9 mouse cellular contexts compared by ENCODE assay signal in genomic region chr4:141011556-141012328, GRCm38 (mm10). TPM values are rescaled to one million over a fixed set of nuclear protein-coding genes. Genes with fewer than 3 reads are reported as not detected.
DNase-seq lines count a peak whose midpoint lies in the region; ATAC-seq and TF ChIP-seq lines count a peak whose summit lies in the region.
"Had no signal": no experiment of that assay in that cellular context is flagged by ENCODE, and none has a peak within 500 bp of the region (broad histone marks: within the 10 kb centered on the region; RNA-seq: fewer than 3 reads in every experiment).

No protein-coding gene starts in this region.

- no peak for TF ChIP-seq CTCF in kidney, adult 2 months (conservative IDR thresholded peaks at IDR 0.05; ENCODE audit: insufficient read depth, insufficient read length, low read depth, low read length)
- no peak for TF ChIP-seq CTCF in embryonic fibroblast, embryonic 13.5 days (IDR thresholded peaks at IDR 0.05; ENCODE audit: borderline replicate concordance, insufficient read depth, low read length)

- peak overlapping the region; percentile 63 for H3K4me2 ChIP-seq in lung, embryonic 16.5 days (ENCODE audit: low read depth, low read length)
- H3K4me2 ChIP-seq in stomach, embryonic 15.5 days, result peak overlapping the region; percentile 57

- no peak for ATAC-seq in lung, embryonic 16.5 days (ENCODE audit: low read depth)
- no peak for ATAC-seq in stomach, embryonic 15.5 days (ENCODE audit: insufficient read depth, low FRiP score, low read depth)

- no peaks in the 10 kb centered on the region for H3K9me3 ChIP-seq in lung, embryonic 16.5 days (ENCODE audit: control insufficient read depth, low read length)
- no peaks in the 10 kb centered on the region for H3K9me3 ChIP-seq in stomach, embryonic 15.5 days

- H3K4me1 ChIP-seq in kidney, adult 2 months (ENCODE audit: control insufficient read depth, insufficient read depth, low read length), result no peaks in the 10 kb centered on the region
- H3K4me1 ChIP-seq in embryonic fibroblast, embryonic 13.5 days (ENCODE audit: control insufficient read depth, insufficient read depth, low read length), result 0 out of 2 replicates have a peak, but pooled peaks cover 5% of the 10 kb centered on the region
- H3K4me1 ChIP-seq in lung, embryonic 16.5 days (replicated peaks; ENCODE audit: control insufficient read depth, insufficient read depth, low read length), result peaks cover 12% of the 10 kb centered on the region
- peaks cover 17% of the 10 kb centered on the region; the same call in 1 of the 2 replicates for H3K4me1 ChIP-seq in stomach, embryonic 15.5 days

- no peak for TF ChIP-seq POLR2A in kidney, adult 2 months (IDR thresholded peaks at IDR 0.05; ENCODE audit: low read depth, low read length)
- TF ChIP-seq POLR2A in embryonic fibroblast, embryonic 13.5 days (IDR thresholded peaks at IDR 0.05; ENCODE audit: low read depth, low read length), result 0 out of 2 replicates have a peak, but pooled peaks have one; percentile 15

- intact Hi-C loops in heart, postnatal 25 days (cut with DNase I), result no loop called here

- no peak overlapping the region for H3K27ac ChIP-seq in kidney, adult 2 months (ENCODE audit: insufficient read depth, low read depth, low read length)
- peak overlapping the region; percentile 77; the same call in 1 of the 2 replicates for H3K27ac ChIP-seq in embryonic fibroblast, embryonic 13.5 days (ENCODE audit: insufficient read depth, low read length)
- H3K27ac ChIP-seq in lung, embryonic 16.5 days (ENCODE audit: low read length), result peak overlapping the region; percentile 94
- H3K27ac ChIP-seq in stomach, embryonic 15.5 days, result peak overlapping the region; percentile 83

- 48% methylated on average over 14 of the region's 14 CpGs for WGBS in kidney, adult 2 months
- WGBS in lung, embryonic 16.5 days, result 39% methylated on average over 14 of the region's 14 CpGs
- WGBS in stomach, embryonic 15.5 days, result 39% methylated on average over 14 of the region's 14 CpGs

- no peak overlapping the region for H3K4me3 ChIP-seq in kidney, adult 2 months (ENCODE audit: insufficient read depth, low read depth, low read length)
- H3K4me3 ChIP-seq in embryonic fibroblast, embryonic 13.5 days (ENCODE audit: insufficient read depth, low read length), result peak overlapping the region; percentile 71
- peak overlapping the region; percentile 77 for H3K4me3 ChIP-seq in lung, embryonic 16.5 days (ENCODE audit: low read length)
- H3K4me3 ChIP-seq in stomach, embryonic 15.5 days (replicated peaks), result peak overlapping the region; percentile 63

- peak overlapping the region; percentile 87 for H3K9ac ChIP-seq in lung, embryonic 16.5 days (ENCODE audit: low read length)
- 0 out of 2 replicates have a peak overlapping the region, but pooled peaks have one; percentile 55 for H3K9ac ChIP-seq in stomach, embryonic 15.5 days

- no peaks in the 10 kb centered on the region for H3K36me3 ChIP-seq in kidney, adult 2 months (ENCODE audit: control insufficient read depth, insufficient read depth, low read length)
- peaks cover 27% of the 10 kb centered on the region for H3K36me3 ChIP-seq in lung, embryonic 16.5 days (ENCODE audit: control insufficient read depth, insufficient read depth, low read length)
- peaks cover 30% of the 10 kb centered on the region for H3K36me3 ChIP-seq in stomach, embryonic 15.5 days

- H3K27me3 ChIP-seq in kidney, adult 2 months (replicated peaks; ENCODE audit: control insufficient read depth, insufficient read depth, low read length), result no peaks in the 10 kb centered on the region
- no peaks in the 10 kb centered on the region for H3K27me3 ChIP-seq in lung, embryonic 16.5 days (ENCODE audit: control insufficient read depth, insufficient read depth, low read depth, low read length)
- H3K27me3 ChIP-seq in stomach, embryonic 15.5 days (replicated peaks), result no peaks in the 10 kb centered on the region

- peak; percentile 44 for DNase-seq in kidney, adult 2 months
- no peak for DNase-seq in kidney, adult 8-10 months
- peak; percentile 54 for DNase-seq in heart, postnatal 25 days (ENCODE audit: low spot score)
- DNase-seq in spleen, postnatal 36 days (ENCODE audit: low spot score in 2 of 2), result no peak
- no peak for DNase-seq in spleen, adult 18-20 months

RNA-seq across cellular contexts. Expression of gene Mfap2, which starts 1.5 kb away (rescaled TPM):
- polyA plus RNA-seq in kidney, adult 2 months (2012; rRNA removed), result 14.9 and 18.0 TPM in 2 replicates
- 108 and 200 TPM in 2 replicates for polyA plus RNA-seq in embryonic fibroblast, embryonic 13.5 days (2011; ENCODE audit: insufficient read length, low read depth, missing spikeins)
- total RNA-seq in heart, postnatal 25 days (2021), result 1 to 10 TPM; 6.7 to 6.9 TPM
- polyA plus RNA-seq in lung, embryonic 16.5 days (2015; fragmentation: Nextera tagmentation; extraction: Ambion mirVana), result 500 and 511 TPM in 2 replicates
- 418 and 436 TPM in 2 replicates for polyA plus RNA-seq in stomach, embryonic 15.5 days (2015; fragmentation: Nextera tagmentation; extraction: Ambion mirVana)
- total RNA-seq: common myeloid progenitor, adult 5-6 weeks had no signal

RNA-seq across cellular contexts. Expression of gene Atp13a2, which starts 25.1 kb away (rescaled TPM):
- 46.3 and 56.0 TPM in 2 replicates for polyA plus RNA-seq in kidney, adult 2 months (2012; rRNA removed)
- polyA plus RNA-seq in embryonic fibroblast, embryonic 13.5 days (2011; ENCODE audit: insufficient read length, low read depth, missing spikeins), result 12.3 and 16.6 TPM in 2 replicates
- 10 to 100 TPM; 16.5 to 19.4 TPM for total RNA-seq in heart, postnatal 25 days (2021)
- 34.5 and 35.6 TPM in 2 replicates for polyA plus RNA-seq in lung, embryonic 16.5 days (2015; fragmentation: Nextera tagmentation; extraction: Ambion mirVana)
- polyA plus RNA-seq in stomach, embryonic 15.5 days (2015; fragmentation: Nextera tagmentation; extraction: Ambion mirVana), result 42.7 and 45.9 TPM in 2 replicates

RNA-seq across cellular contexts. Expression of gene Crocc, which starts 48.6 kb away (rescaled TPM):
- polyA plus RNA-seq in kidney, adult 2 months (2012; rRNA removed), result 34.7 and 41.8 TPM in 2 replicates
- 10.3 and 12.5 TPM in 2 replicates for polyA plus RNA-seq in embryonic fibroblast, embryonic 13.5 days (2011; ENCODE audit: insufficient read length, low read depth, missing spikeins)
- 1 to 10 TPM; 5.1 to 5.4 TPM for total RNA-seq in heart, postnatal 25 days (2021)
- polyA plus RNA-seq in lung, embryonic 16.5 days (2015; fragmentation: Nextera tagmentation; extraction: Ambion mirVana), result 5.3 and 5.5 TPM in 2 replicates
- polyA plus RNA-seq in stomach, embryonic 15.5 days (2015; fragmentation: Nextera tagmentation; extraction: Ambion mirVana), result 4.2 and 5.9 TPM in 2 replicates

RNA-seq across cellular contexts. Expression of gene Sdhb, which starts 50.7 kb away (rescaled TPM):
- polyA plus RNA-seq in kidney, adult 2 months (2012; rRNA removed), result 655 and 703 TPM in 2 replicates
- polyA plus RNA-seq in embryonic fibroblast, embryonic 13.5 days (2011; ENCODE audit: insufficient read length, low read depth, missing spikeins), result 122 and 124 TPM in 2 replicates
- 1,000 to 10,000 TPM; 1,213 to 1,269 TPM for total RNA-seq in heart, postnatal 25 days (2021)
- 347 and 354 TPM in 2 replicates for polyA plus RNA-seq in lung, embryonic 16.5 days (2015; fragmentation: Nextera tagmentation; extraction: Ambion mirVana)
- polyA plus RNA-seq in stomach, embryonic 15.5 days (2015; fragmentation: Nextera tagmentation; extraction: Ambion mirVana), result 419 and 423 TPM in 2 replicates

Comparison
In these comparisons a context has a peak if more than half of its experiments do, and no peak if none do; other contexts are left out.
1. DNase-seq: peak in kidney, adult 2 months (single experiment) and heart, postnatal 25 days (single experiment); none in kidney, adult 8-10 months (0 of 2), spleen, postnatal 36 days (0 of 2) and spleen, adult 18-20 months (0 of 2).